Mouse (Mus musculus): Measurements from ENCODE around the gene Ptchd1.

DNA sequence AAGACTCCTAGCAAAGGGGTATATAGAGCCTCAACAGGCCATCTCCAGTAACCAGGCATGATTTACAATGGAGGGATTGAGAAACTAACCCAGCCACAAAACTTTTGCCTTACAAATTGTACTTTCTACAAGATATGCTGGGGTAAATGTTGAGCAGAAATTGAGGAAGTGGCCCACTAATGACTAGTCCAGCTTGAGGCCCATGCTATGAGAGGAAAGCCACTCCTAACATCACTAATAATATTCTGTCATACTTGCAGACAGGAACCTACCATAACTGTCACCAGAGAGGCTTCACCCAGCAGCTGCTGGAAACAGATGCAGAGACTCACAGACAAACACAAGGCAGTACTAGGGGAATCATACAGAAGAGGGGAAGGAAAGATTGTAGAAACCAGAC lies 79.8 kb downstream of the Ptchd1 start:
- TF ChIP-seq CTCF (conservative IDR thresholded peaks at IDR 0.05; ENCODE audit: insufficient read depth, insufficient read length, low read depth, low read length), result no peak
- no peak for TF ChIP-seq POLR2A (IDR thresholded peaks at IDR 0.05; ENCODE audit: low read depth, low read length)

All from kidney, adult 2 months (tissue).